Mouse (Mus musculus): ENCODE data around the gene 4931400O07Rik. TPM values are rescaled to one million over a fixed set of nuclear protein-coding genes. Genes with fewer than 3 reads are reported as not detected.

Gene 4931400O07Rik
- total RNA-seq (2021), result not detected
- long read RNA-seq, experiment 1, result 0 reads
- long read RNA-seq, experiment 2, result 0 reads

DNA sequence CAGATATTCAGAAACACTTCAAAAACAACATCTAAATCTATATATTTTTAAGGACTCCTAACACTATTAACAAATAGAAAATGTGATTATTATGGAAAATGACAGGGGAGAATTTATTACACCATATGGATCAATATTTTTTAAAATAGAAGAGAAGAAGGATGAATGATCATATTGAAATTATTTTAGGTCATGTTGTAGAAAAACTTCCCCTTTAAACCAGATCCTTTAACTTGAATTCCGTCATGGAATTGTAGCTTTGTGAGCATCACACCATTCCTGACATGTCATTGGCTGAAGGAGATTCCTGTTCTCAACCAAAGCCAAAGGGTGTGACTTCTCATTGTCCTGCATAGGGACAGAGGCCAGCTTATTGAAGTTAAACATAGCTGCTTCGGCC, at the start of gene 4931400O07Rik:
TSS of gene 4931400O07Rik (plus strand) at position 301 of the 400 bp plus-strand sequence.
- intact Hi-C loops (cut with DNase I), result no loop called here
- no peak for DNase-seq
- Histone ChIP-seq H3K4me3 (no peak within 1 kb of the TSS), H3K27ac (no peak within 1 kb of the TSS)
- TF ChIP-seq CTCF (IDR thresholded peaks at IDR 0.05), result no peak

Other genes starting within 250 kb of the 4931400O07Rik start
- not detected for gene 4933402E13Rik, start 184.5 kb upstream of the 4931400O07Rik start, total RNA-seq (2021)

Measured in gastrocnemius, adult 2 months (tissue).